Mouse (Mus musculus): Measurements from ENCODE around the gene Slc25a53.

- TF ChIP-seq CTCF (IDR thresholded peaks at IDR 0.05; ENCODE audit: control insufficient read depth, insufficient read depth, low read length), result no peak
- TF ChIP-seq POLR2A (IDR thresholded peaks at IDR 0.05; ENCODE audit: borderline replicate concordance, control insufficient read depth, low read depth, low read length), result no peak
Measured at GRCm38 (mm10) chrX:137063202-137063601, 25.1 kb upstream of the Slc25a53 start.

Measured in bone marrow, adult 2 months (tissue).